Mouse (Mus musculus) neural tube, embryonic 12.5 days (tissue): ENCODE measurements around the gene Echdc2. TPM values are rescaled to one million over a fixed set of nuclear protein-coding genes. Genes with fewer than 3 reads are reported as not detected.
"Not testable (repeated sequence)": the region's sequence is repeated elsewhere in the genome, so short reads cannot be mapped to it uniquely, and the experiment has no call there.

Experiments
- ATAC-seq: fragments of 200-750 bp; cut with Nextera tagmentation; 2 replicates; pipeline ENCODE4 v1.8.0; 2017; ENCODE audit warnings: low read depth, mild to moderate bottlenecking, moderate TSS enrichment, moderate library complexity; ENCODE audit not compliant: low FRiP score
- H3K27ac ChIP-seq: fragments of 300-500 bp; sonication (generic); 2 replicates; pipeline ENCODE4 v1.5.1; 2016
- H3K27me3 ChIP-seq: fragments of 300-500 bp; sonication (generic); replicated peaks from 2 replicates; pipeline ENCODE4 v1.6.1; 2016; ENCODE audit warnings: mild to moderate bottlenecking
- H3K36me3 ChIP-seq: fragments of 300-500 bp; sonication (generic); 2 replicates; pipeline ENCODE4 v1.6.1; 2016; ENCODE audit warnings: mild to moderate bottlenecking
- H3K4me1 ChIP-seq: fragments of 300-500 bp; sonication (generic); 2 replicates; pipeline ENCODE4 v1.6.1; 2016
- H3K4me2 ChIP-seq: fragments of 300-500 bp; sonication (generic); replicated peaks from 2 replicates; pipeline ENCODE4 v1.6.1; 2016; ENCODE audit warnings: mild to moderate bottlenecking
- H3K4me3 ChIP-seq: fragments of 300-500 bp; sonication (generic); 2 replicates; pipeline ENCODE4 v1.5.1; 2016
- H3K9ac ChIP-seq: fragments of 300-500 bp; sonication (generic); 2 replicates; pipeline ENCODE4 v1.6.1; 2016; ENCODE audit warnings: mild to moderate bottlenecking
- H3K9me3 ChIP-seq: fragments of 300-500 bp; sonication (generic); 2 replicates; pipeline ENCODE4 v1.6.1; 2016; ENCODE audit warnings: mild to moderate bottlenecking
- WGBS: fragments of 180-500 bp; shearing (Covaris S2); methylation state at CpG from one replicate; pipeline ENCODE4 v1.1.7; 2016; 5-methylcytosine and 5-hydroxymethylcytosine counted together
- polyA plus RNA-seq: library from polyadenylated mRNA; unstranded; fragments of >200 nt; fragmentation: Nextera tagmentation; extraction: Ambion mirVana; gene quantifications from 2 replicates; pipeline ENCODE4 v1.2.1, GENCODE M21; 2016

Echdc2 gene
- polyA plus RNA-seq, result 10.7 and 12.3 TPM in 2 replicates

DNA sequence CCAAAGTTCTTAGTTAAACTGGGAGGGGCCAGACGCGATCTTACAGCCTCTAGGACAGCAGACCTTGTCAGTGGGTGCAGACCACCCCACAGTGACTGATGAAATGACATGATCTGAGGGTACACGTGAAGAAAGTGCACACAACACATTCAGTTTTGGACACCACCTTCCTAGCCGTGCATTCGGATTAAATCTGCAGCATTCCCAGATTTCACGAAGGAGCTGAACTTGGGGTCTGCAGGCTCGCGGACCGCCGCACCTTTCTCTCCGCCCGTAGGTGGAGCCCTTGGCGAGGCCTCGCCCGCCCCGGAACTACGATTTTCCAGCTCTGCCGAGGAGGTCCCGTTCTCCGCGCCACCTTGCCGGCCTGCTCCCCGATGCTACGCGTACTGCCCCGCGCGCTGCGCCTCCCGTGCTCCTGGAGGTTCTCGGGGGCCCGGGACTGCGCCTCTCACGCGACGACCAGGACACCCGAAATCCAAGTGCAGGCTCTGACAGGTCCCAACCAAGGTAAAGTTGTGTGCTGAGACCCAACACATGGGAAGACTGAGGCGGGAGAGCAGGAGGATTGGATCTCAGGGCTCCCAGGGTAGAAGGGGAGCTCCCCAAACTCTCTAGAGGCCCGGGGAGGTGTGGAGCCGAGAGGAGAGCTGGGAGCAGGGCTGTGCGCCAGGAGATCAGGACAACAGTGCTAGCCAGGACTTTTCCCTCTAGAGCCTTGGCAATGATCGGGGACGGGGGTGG is at the start of gene Echdc2:
Gene Echdc2, plus strand, starts transcription at position 286 of the 744 bp plus-strand sequence.
- no peaks in the 10 kb centered on the region for H3K36me3 ChIP-seq
- peak within 1 kb of the TSS; percentile 95 for H3K4me2 ChIP-seq
- peaks cover 7% of the 10 kb centered on the region; the same call in 1 of the 2 replicates for H3K27me3 ChIP-seq
- H3K4me3 ChIP-seq, result peak within 1 kb of the TSS; percentile 56
- no peak for ATAC-seq
- WGBS, result 1% methylated on average over 43 of the region's 43 CpGs
- H3K9ac ChIP-seq, result peak within 1 kb of the TSS; percentile 57
- no peaks in the 10 kb centered on the region for H3K9me3 ChIP-seq
- H3K27ac ChIP-seq, result no peak within 1 kb of the TSS
- no peaks in the 10 kb centered on the region for H3K4me1 ChIP-seq

DNA sequence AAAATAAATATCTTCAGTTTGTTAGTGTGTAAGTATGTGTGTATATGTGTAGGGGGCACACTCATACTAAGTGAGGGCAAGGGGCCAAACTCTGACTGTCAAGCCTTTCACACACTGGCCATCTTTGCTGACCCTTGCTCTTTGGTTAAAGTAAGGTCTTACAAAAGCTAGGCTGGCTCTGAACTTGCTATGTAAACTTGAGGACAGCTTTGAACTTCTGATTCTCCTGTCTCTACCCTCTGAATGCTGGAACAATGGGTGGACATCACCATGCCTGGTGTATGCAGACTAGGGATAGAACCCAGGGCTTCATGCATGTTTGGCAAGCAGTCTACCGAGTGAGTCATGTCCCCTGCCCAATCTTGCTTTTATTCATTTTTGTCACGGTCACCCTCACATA is 48.8 kb upstream of the Echdc2 start:
- ATAC-seq, result no peak
- 94% methylated on average over 2 of the region's 2 CpGs for WGBS
- Histone ChIP-seq H3K27ac (no peak overlapping the region), H3K9ac (no peak overlapping the region), H3K4me1 (no peaks in the 10 kb centered on the region), H3K9me3 (no peaks in the 10 kb centered on the region), H3K36me3 (0 out of 2 replicates have a peak, but pooled peaks cover 3% of the 10 kb centered on the region), H3K4me3 (no peak overlapping the region), H3K4me2 (no peak overlapping the region), H3K27me3 (no peaks in the 10 kb centered on the region)

DNA sequence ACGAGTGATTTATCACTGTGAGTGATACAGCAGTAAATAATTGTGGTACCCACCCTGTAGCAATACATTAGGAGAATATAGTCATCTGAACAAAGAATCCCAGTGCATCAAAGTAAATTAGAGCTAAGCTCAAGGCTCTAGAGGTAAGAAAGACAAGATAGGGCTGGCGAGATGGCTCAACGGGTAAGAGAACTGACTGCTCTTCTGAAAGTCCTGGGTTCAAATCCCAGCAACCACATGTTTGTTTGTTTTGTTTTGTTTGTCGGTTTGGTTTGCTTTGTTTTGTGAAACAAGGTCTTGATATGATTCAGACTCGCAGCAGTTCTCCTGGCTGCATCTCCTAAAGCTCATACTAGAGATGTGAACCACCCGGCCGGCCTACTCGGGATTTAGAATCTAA is 47.7 kb upstream of the Echdc2 start:
- Histone ChIP-seq H3K4me2 (no peak overlapping the region), H3K9me3 (no peaks in the 10 kb centered on the region), H3K36me3 (no peaks in the 10 kb centered on the region), H3K27ac (no peak overlapping the region), H3K4me3 (no peak overlapping the region), H3K4me1 (no peaks in the 10 kb centered on the region), H3K9ac (no peak overlapping the region), H3K27me3 (no peaks in the 10 kb centered on the region)
- 91% methylated on average over 8 of the region's 8 CpGs for WGBS
- no peak for ATAC-seq

DNA sequence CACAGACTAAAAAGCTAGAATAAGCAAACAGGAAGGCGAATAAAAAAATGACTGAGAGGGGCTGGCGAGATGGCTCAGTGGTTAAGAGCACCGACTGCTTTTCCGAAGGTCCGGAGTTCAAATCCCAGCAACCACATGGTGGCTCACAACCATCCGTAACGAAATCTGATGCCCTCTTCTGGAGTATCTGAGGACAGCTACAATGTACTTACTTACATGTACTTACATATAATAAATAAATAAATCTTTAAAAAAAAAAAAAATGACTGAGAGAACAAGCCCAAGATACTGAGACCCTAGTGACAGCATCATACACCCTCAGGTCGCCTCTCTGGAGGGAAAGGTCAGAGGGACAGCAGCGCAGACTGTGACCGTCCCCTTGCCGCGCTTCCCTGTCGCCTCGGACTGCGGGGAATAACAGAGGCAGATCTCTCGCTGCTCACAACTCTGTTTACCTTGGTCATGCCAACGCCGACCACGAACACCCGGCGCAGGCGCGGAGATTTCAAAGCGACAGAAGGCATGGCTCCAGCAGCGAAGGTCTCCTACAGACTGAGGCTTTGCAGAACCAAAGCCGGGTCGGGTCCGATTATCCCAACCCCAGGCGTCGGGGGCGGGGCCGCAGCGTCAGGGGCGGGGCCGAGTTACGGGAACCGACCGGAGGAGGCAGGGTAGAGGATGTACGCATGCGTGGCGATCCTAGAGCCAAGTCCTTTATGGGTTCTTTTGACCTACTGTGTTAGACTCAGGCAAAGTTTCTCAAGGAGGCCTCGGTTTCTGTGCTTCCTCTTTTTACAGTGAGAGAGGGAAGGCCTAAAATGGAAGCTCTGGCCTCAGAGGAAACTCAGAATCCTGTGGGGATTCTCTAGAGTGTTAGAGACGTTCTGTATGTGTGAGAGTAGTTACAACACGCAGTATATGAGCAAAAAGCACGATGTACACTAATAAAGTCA is 47.0 kb upstream of the Echdc2 start:
- WGBS, result 14% methylated on average over 45 of the region's 45 CpGs
- Histone ChIP-seq H3K4me2 (peak overlapping the region; percentile 60), H3K27ac (no peak overlapping the region), H3K27me3 (no peaks in the 10 kb centered on the region), H3K9me3 (no peaks in the 10 kb centered on the region), H3K36me3 (no peaks in the 10 kb centered on the region), H3K4me1 (no peaks in the 10 kb centered on the region), H3K4me3 (peak overlapping the region; percentile 59), H3K9ac (peak overlapping the region; percentile 60)
- peak; percentile 88 for ATAC-seq

DNA sequence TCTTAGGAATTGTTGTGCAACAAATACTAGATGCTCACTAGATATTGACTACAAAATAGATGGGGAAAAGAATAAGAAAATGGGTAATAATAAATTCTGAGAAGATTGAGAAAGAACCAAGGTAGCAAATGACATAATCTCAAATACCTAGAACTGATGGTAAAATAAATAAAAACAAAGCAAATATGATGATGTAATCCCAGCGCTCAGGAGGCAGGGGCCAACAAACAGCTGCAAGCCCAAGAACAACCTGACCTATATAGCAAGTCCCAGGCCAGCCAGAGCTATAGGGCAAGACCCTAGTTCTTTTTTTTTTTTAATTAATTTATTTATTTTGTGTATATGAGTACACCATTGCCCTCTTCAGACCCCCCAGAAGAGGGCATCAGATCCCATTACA is 41.1 kb upstream of the Echdc2 start:
- Histone ChIP-seq H3K9me3 (no peaks in the 10 kb centered on the region), H3K27ac (no peak overlapping the region), H3K4me1 (no peaks in the 10 kb centered on the region), H3K4me3 (no peak overlapping the region), H3K4me2 (no peak overlapping the region), H3K27me3 (no peaks in the 10 kb centered on the region), H3K9ac (no peak overlapping the region), H3K36me3 (no peaks in the 10 kb centered on the region)
- ATAC-seq, result no peak
- 97% methylated on average over 1 of the region's 1 CpGs for WGBS

DNA sequence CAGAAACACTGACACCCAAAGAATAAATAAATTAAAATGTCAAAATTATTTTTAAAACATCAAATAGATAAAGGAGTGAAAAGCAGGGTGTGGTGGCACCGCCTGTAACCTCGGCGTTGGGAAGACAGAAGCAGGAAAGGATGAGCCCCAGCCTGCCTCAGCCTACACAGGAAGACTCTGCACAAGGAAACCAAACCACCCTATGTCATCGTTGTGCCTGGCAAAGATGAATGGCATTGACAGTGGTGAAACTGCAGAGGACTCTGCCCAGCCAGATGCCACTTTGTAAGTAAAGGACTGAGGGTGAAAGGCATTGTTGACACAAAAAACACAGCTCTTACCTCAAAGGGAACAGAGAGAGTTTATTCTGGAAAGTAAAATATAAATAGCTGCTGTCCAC is 39.0 kb upstream of the Echdc2 start:
- Histone ChIP-seq H3K4me1 (no peaks in the 10 kb centered on the region), H3K9me3 (no peaks in the 10 kb centered on the region), H3K4me2 (no peak overlapping the region), H3K27ac (no peak overlapping the region), H3K9ac (no peak overlapping the region), H3K4me3 (no peak overlapping the region), H3K27me3 (no peaks in the 10 kb centered on the region), H3K36me3 (no peaks in the 10 kb centered on the region)
- ATAC-seq, result no peak
- 87% methylated on average over 4 of the region's 4 CpGs for WGBS

DNA sequence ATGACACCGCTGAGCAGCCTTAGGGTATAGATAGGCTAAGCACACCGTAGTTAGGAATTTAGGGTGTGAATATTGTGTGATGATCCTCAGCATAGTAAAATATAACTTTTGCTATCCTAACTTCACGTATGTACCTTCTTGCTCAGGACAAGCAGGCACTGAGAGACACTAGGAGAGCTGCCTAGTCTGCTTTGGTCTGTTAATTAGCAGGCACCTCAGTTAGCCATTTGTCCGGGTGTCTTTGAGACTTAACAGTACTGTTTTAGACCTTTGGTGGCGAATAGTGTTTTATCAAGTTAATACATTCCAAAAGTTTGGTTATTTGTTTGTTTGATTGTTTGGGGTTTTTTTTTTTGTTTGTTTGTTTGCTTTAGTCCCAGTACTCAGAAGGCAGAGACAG is 37.7 kb upstream of the Echdc2 start:
- Histone ChIP-seq H3K36me3 (no peaks in the 10 kb centered on the region), H3K9me3 (no peaks in the 10 kb centered on the region), H3K9ac (no peak overlapping the region), H3K4me2 (no peak overlapping the region), H3K27me3 (no peaks in the 10 kb centered on the region), H3K4me1 (no peaks in the 10 kb centered on the region), H3K4me3 (no peak overlapping the region), H3K27ac (no peak overlapping the region)
- 90% methylated on average over 5 of the region's 5 CpGs for WGBS
- no peak for ATAC-seq

DNA sequence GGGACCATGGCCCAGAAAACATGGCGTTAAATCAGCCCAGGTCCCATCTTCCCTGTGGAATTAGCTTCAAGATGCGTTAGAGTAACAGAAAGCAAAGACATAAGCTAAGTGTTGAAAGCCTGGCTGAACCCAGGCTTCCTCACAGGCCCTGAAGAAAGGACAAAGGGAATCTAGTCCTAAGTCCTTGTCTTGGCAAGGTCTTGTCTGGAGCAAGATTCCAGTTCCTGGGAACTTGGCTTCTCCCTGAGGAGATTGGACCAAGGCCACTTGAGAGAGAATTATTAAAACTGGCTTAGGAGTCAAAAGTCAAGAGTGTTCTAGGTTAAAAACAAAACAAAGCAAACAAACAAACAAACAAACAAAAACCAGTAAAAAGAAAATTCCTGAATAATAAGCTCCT is 36.9 kb upstream of the Echdc2 start:
- Histone ChIP-seq H3K9ac (no peak overlapping the region), H3K4me3 (no peak overlapping the region), H3K36me3 (no peaks in the 10 kb centered on the region), H3K27me3 (no peaks in the 10 kb centered on the region), H3K27ac (no peak overlapping the region), H3K4me1 (no peaks in the 10 kb centered on the region), H3K9me3 (no peaks in the 10 kb centered on the region), H3K4me2 (no peak overlapping the region)
- 96% methylated on average over 2 of the region's 2 CpGs for WGBS
- no peak for ATAC-seq

DNA sequence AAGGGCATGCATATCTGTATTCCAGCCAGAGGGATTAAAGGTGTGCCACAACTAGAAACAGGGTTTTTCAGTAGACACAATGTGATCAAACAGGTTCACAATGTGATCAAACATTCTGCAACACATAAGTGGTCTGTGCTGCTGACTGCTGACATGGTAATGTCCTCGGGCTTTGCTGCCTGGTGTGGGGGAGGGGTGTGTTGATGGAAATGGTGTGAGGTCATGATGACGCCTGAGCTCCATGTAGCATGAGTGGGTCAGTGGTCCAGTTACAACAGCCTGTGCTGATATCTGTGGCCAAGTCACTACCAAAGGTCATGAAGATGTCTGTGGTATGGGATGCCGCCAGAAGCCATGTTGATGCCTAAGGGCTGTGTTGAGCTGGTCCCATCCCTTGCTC is 34.8 kb upstream of the Echdc2 start:
- no peak overlapping the region for H3K27ac ChIP-seq
- no peaks in the 10 kb centered on the region for H3K36me3 ChIP-seq
- ATAC-seq, result no peak
- H3K4me3 ChIP-seq, result no peak overlapping the region
- H3K4me1 ChIP-seq, result no peaks in the 10 kb centered on the region
- no peaks in the 10 kb centered on the region for H3K27me3 ChIP-seq
- no peak overlapping the region for H3K9ac ChIP-seq
- 88% methylated on average over 3 of the region's 3 CpGs for WGBS
- no peak overlapping the region for H3K4me2 ChIP-seq
- no peaks in the 10 kb centered on the region for H3K9me3 ChIP-seq

DNA sequence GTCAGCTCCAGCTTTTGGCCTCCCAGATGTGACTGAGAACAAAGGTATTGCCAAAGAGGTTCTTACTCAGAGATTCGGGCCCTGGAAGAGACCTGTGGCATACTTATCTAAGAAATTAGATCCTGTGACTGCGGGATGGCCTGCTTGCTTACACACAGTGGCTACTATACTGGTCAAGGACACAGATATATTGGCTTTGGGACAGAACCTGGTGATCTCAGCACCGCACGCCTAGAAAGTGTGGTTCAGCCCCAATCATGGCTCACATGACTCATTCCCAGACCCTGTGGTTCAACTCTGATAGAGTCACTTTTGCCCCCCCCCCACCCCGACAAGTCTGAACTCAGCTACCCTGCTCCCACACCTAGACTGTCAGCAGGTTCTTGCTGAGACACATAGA is 28.3 kb upstream of the Echdc2 start:
- no peaks in the 10 kb centered on the region for H3K36me3 ChIP-seq
- no peaks in the 10 kb centered on the region for H3K9me3 ChIP-seq
- H3K4me3 ChIP-seq, result no peak overlapping the region
- H3K27me3 ChIP-seq, result no peaks in the 10 kb centered on the region
- WGBS, result 93% methylated on average over 5 of the region's 5 CpGs
- no peak overlapping the region for H3K9ac ChIP-seq
- H3K27ac ChIP-seq, result no peak overlapping the region
- H3K4me1 ChIP-seq, result no peaks in the 10 kb centered on the region
- no peak overlapping the region for H3K4me2 ChIP-seq
- no peak for ATAC-seq

DNA sequence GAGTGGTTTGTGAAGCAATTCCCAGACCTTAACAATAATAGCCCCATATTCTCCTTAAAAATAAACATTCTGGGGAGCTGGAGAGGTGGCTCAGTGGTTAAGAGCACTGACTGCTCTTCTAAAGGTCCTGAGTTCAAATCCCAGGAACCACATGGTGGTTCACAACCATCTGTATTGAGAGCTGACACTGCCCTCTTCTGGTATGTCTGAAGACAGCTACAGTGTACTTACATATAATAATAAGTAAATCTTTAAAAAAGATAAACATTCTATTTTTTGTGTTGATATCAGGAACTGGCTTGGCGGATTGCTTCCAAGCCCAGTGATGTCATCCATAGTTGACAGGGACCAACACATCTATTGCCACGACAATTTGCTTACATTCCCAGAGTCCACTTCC is 22.1 kb upstream of the Echdc2 start:
- H3K36me3 ChIP-seq, H3K4me3 ChIP-seq, H3K9me3 ChIP-seq, H3K4me1 ChIP-seq, H3K9ac ChIP-seq, H3K27ac ChIP-seq, ATAC-seq, H3K4me2 ChIP-seq, H3K27me3 ChIP-seq: not testable (repeated sequence)
- WGBS, result 98% methylated on average over 2 of the region's 2 CpGs

DNA sequence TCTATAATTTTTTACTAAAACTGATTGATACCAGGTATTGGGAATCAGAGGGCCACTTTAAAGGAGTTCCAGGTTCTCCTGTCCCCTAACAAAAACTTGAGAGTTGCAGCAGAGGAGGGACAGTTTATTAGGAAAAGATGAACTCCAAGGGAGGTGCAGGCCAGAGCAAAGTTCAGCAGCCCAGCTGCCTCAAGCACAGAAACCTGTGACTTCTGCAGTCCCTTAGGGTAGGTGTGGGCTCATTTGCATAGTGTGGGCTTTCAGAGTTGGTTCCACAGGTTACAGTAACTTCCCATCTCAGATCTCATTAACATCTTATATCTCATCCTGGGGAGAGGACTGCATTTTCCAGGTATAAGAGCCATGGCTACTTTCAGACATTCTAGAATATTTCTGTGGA is 21.5 kb upstream of the Echdc2 start:
- H3K36me3 ChIP-seq, result no peaks in the 10 kb centered on the region
- H3K9ac ChIP-seq, result no peak overlapping the region
- H3K9me3 ChIP-seq, result no peaks in the 10 kb centered on the region
- H3K27ac ChIP-seq, result no peak overlapping the region
- no peak overlapping the region for H3K4me2 ChIP-seq
- no peaks in the 10 kb centered on the region for H3K4me1 ChIP-seq
- no peak overlapping the region for H3K4me3 ChIP-seq
- H3K27me3 ChIP-seq, result no peaks in the 10 kb centered on the region
- ATAC-seq, result no peak
